Mouse (Mus musculus) embryonic stem cell, embryonic (primary cell): ENCODE data around the gene Hist2h3b.

ENCODE experiments used
- CTCF ChIA-PET, 4 experiments: fragments of 300-600 bp in 2 of 4; fragments of 350-600 bp in 2 of 4; sonication (Branson Sonifier 250); formaldehyde crosslinking; loops; one replicate each; lab custom pipeline; 2022; ENCODE audit warnings: inconsistent platforms in 2 of 4; lab: Charles Lee
- POLR2A ChIA-PET, 4 experiments: fragments of 300-600 bp in 2 of 4; fragments of 350-600 bp in 2 of 4; sonication (Branson Sonifier 250); formaldehyde crosslinking; loops; one replicate each; lab custom pipeline; 2022; ENCODE audit warnings: antibody characterized with exemption in 4 of 4, inconsistent platforms in 1 of 4; lab: Charles Lee

The Hist2h3b gene

GRCm38 (mm10) chr3:96268051-96268775, at the start of gene Hist2h3b:
Gene Hist2h3b, plus strand, starts transcription at chr3:96268654.
- ChIA-PET CTCF (interaction anchor here in 3 of 4 experiments (1.0 to 3.3 kb wide), 4 partner anchors 10 to 202 kb away, joined by 3 to 55 read pairs (median 12); no protein-coding TSS in a partner anchor), POLR2A (interaction anchor here (0.5 to 5.5 kb wide), 76 partner anchors 9 to 333 kb away, joined by 3 to 196 read pairs (median 8); partner anchors contain the start of genes Bola1 (in 4 of the 4), Hist2h2ab (in 4 of the 4), Hist2h2aa1 (in 3 of the 4) and Hist2h2ac (in 3 of the 4))

DNA sequence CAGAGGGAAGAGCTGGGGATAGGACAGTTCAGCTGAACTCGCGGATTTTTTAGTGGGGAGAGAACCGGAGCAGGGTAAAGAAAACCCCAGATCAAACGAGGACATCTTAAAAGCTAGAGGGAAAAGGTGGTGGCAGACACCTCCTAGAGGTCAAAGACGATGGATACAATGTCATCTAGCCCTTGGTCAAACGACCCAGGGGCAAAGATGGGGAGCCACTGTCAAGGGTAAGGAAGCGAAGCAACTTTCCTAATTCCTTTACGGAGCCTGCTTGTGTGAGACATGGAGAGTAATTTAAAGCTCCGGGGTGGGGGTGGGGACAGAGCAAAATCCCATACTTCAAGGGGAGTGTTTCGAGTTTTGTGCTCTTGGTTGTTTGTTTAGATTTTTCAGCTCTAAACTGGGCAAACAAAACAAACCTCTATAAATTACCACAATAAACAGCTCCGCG, 49.2 kb upstream of the Hist2h3b start:
- CTCF ChIA-PET, result interaction anchor here (0.5 to 2.2 kb wide), 17 partner anchors 9 to 500 kb away, joined by 3 to 17 read pairs (median 5); partner anchors contain the start of genes Hist2h4 (in 2 of the 4) and Hist2h2bb (in 1 of the 4)
- POLR2A ChIA-PET, result interaction anchor here (0.6 to 15.1 kb wide), 127 partner anchors 8 to 1909 kb away, joined by 3 to 457 read pairs (median 7); partner anchors contain the start of genes Hist2h2bb (in 4 of the 4), Hist2h3b (in 4 of the 4), Hist2h4 (in 4 of the 4) and Hist2h2aa1 (in 3 of the 4)

GRCm38 (mm10) chr3:96219661-96220130, 48.8 kb upstream of the Hist2h3b start, which contains the start of the genes Bola1 and Hist2h2ab:
Gene Bola1, minus strand, starts transcription at chr3:96219709.
Gene Hist2h2ab, plus strand, starts transcription at chr3:96219865.
- ChIA-PET POLR2A (interaction anchor here (0.5 to 15.1 kb wide), 132 partner anchors 8 to 1206 kb away, joined by 3 to 457 read pairs (median 6); partner anchors contain the start of genes Hist2h2bb (in 4 of the 4), Hist2h3b (in 4 of the 4), Hist2h4 (in 4 of the 4) and Hist2h2aa1 (in 3 of the 4)), CTCF (interaction anchor here (0.5 to 2.2 kb wide), 17 partner anchors 9 to 499 kb away, joined by 3 to 17 read pairs (median 5); partner anchors contain the start of genes Hist2h4 (in 2 of the 4) and Hist2h2bb (in 1 of the 4))

DNA sequence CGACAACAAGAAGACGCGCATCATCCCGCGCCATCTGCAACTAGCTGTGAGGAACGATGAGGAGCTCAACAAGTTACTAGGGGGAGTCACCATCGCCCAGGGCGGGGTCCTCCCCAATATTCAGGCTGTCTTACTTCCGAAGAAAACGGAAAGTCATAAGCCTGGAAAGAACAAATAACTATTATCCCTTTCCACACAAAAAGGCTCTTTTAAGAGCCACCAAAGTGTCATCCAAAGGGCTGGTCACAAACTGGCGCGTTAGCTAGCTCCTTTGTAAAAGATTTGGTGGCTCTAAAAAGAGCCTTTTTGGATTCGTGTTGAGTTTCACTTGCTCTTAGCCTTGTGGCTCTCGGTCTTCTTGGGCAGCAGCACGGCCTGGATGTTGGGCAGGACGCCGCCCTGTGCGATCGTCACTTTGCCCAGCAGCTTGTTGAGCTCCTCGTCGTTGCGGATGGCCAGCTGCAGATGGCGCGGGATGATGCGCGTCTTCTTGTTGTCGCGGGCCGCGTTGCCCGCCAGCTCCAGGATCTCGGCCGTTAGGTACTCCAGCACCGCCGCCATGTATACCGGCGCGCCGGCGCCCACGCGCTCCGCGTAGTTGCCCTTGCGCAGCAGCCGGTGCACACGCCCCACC, 48.2 kb upstream of the Hist2h3b start:
- POLR2A ChIA-PET, result interaction anchor here (0.5 to 15.1 kb wide), 158 partner anchors 8 to 1207 kb away, joined by 3 to 457 read pairs (median 5); partner anchors contain the start of genes Hist2h2bb (in 4 of the 4), Hist2h4 (in 4 of the 4), Hist2h2aa1 (in 3 of the 4) and Hist2h3b (in 3 of the 4)
- CTCF ChIA-PET, result interaction anchor here (0.9 to 2.2 kb wide), 16 partner anchors 10 to 220 kb away, joined by 3 to 17 read pairs (median 4); partner anchors contain the start of genes Hist2h2bb (in 1 of the 4) and Hist2h4 (in 1 of the 4)

GRCm38 (mm10) chr3:96220765-96221639, 47.5 kb upstream of the Hist2h3b start, which contains the start of the genes Hist2h2ac and Hist2h2be:
Gene Hist2h2ac, minus strand, starts transcription at chr3:96220880.
Gene Hist2h2be, plus strand, starts transcription at chr3:96221119.
- CTCF ChIA-PET, result interaction anchor here (0.6 to 2.2 kb wide), 13 partner anchors 12 to 1142 kb away, joined by 3 to 14 read pairs (median 4); no protein-coding TSS in a partner anchor
- POLR2A ChIA-PET, result interaction anchor here (0.6 to 15.1 kb wide), 129 partner anchors 8 to 546 kb away, joined by 3 to 457 read pairs (median 5); partner anchors contain the start of genes Hist2h2bb (in 4 of the 4), Hist2h4 (in 4 of the 4), Hist2h2aa1 (in 3 of the 4) and Hist2h3b (in 3 of the 4)

- ChIA-PET POLR2A (interaction anchor here (0.6 to 15.1 kb wide), 74 partner anchors 8 to 505 kb away, joined by 3 to 457 read pairs (median 12); partner anchors contain the start of genes Hist2h2bb (in 4 of the 4), Hist2h4 (in 4 of the 4), Hist2h3b (in 3 of the 4) and Hist2h2aa1 (in 2 of the 4)), CTCF (interaction anchor here (0.6 to 1.5 kb wide), 8 partner anchors 12 to 1142 kb away, joined by 3 to 8 read pairs (median 4); no protein-coding TSS in a partner anchor)
Observed at GRCm38 (mm10) chr3:96221640-96222038, 46.8 kb upstream of the Hist2h3b start.

GRCm38 (mm10) chr3:96222774-96223173, 45.7 kb upstream of the Hist2h3b start:
- POLR2A ChIA-PET, result interaction anchor here (0.6 to 15.1 kb wide), 16 partner anchors 10 to 289 kb away, joined by 3 to 457 read pairs (median 76); partner anchors contain the start of genes Hist2h4 (in 2 of the 4), Hist2h2aa1 (in 1 of the 4), Hist2h2aa2 (in 1 of the 4) and Hist2h2bb (in 1 of the 4)

GRCm38 (mm10) chr3:96225421-96225820, 43.0 kb upstream of the Hist2h3b start:
- ChIA-PET POLR2A (interaction anchor here in 3 of 4 experiments (0.6 to 15.1 kb wide), 18 partner anchors 7 to 115 kb away, joined by 3 to 457 read pairs (median 5); partner anchors contain the start of genes Hist2h2bb (in 2 of the 3), Hist2h4 (in 2 of the 3) and Hist2h2aa1 (in 1 of the 3)), CTCF (no interaction called here)

More at GRCm38 (mm10) chr3:96222774-96223173, 45.7 kb upstream of the Hist2h3b start:
- CTCF ChIA-PET, result interaction anchor here in 3 of 4 experiments (0.5 to 1.2 kb wide), 3 partner anchors 12 to 317 kb away, joined by 3 to 7 read pairs (median 5); no protein-coding TSS in a partner anchor

GRCm38 (mm10) chr3:96226695-96227648, 41.5 kb upstream of the Hist2h3b start:
- CTCF ChIA-PET, result interaction anchor here in 2 of 4 experiments (0.6 to 0.8 kb wide), 2 partner anchors 18 to 316 kb away, joined by 3 read pairs; no protein-coding TSS in a partner anchor
- POLR2A ChIA-PET, result interaction anchor here in 3 of 4 experiments (0.6 to 15.1 kb wide), 25 partner anchors 5 to 161 kb away, joined by 3 to 457 read pairs (median 3); partner anchors contain the start of genes Bola1 (in 3 of the 3), Hist2h2ab (in 3 of the 3), Hist2h2aa1 (in 1 of the 3) and Hist2h2ac (in 1 of the 3)

DNA sequence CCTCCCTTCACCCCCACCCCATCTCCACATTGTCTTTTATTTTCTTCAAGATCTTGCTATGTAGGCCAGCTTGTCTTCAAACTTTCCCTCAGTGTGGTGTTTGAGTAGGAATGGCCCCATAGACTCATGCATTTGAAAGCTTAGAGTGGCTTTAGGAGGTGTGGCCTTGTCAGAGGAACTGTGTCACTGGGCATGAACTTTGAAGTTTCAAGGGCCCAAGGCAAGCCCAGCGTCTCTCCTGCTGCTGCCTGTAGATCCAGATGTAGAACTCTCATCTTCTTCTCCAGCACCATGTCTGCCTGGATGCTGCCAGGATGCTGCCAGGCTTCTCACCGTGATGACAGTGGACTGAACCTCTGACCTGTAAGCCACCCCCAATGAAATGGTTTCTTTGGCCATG, 39.6 kb upstream of the Hist2h3b start:
- CTCF ChIA-PET, result interaction anchor here in 1 of 4 experiments (0.7 kb wide), 1 partner anchor 9 kb away, joined by 3 read pairs; no protein-coding TSS in a partner anchor
- POLR2A ChIA-PET, result interaction anchor here (1.1 to 15.1 kb wide), 14 partner anchors 4 to 171 kb away, joined by 3 to 457 read pairs (median 5); partner anchors contain the start of genes Bola1 (in 4 of the 4), Hist2h2ab (in 4 of the 4), Hist2h2ac (in 3 of the 4) and Hist2h2be (in 3 of the 4)

- ChIA-PET POLR2A (interaction anchor here (0.6 to 12.2 kb wide), 5 partner anchors 8 to 34 kb away, joined by 3 to 457 read pairs (median 5); partner anchors contain the start of genes Bola1 (in 2 of the 4), Hist2h2ab (in 2 of the 4), Hist2h2ac (in 2 of the 4) and Hist2h2be (in 2 of the 4)), CTCF (no interaction called here)
Observed at GRCm38 (mm10) chr3:96230404-96230803, 38.0 kb upstream of the Hist2h3b start.

- POLR2A ChIA-PET, result interaction anchor here (0.9 to 12.2 kb wide), 7 partner anchors 9 to 38 kb away, joined by 3 to 457 read pairs (median 4); partner anchors contain the start of genes Hist2h2ac (in 3 of the 4), Hist2h2be (in 3 of the 4), Bola1 (in 2 of the 4) and Hist2h2ab (in 2 of the 4)
- CTCF ChIA-PET, result no interaction called here
Observed at GRCm38 (mm10) chr3:96230910-96231757, 37.3 kb upstream of the Hist2h3b start.

DNA sequence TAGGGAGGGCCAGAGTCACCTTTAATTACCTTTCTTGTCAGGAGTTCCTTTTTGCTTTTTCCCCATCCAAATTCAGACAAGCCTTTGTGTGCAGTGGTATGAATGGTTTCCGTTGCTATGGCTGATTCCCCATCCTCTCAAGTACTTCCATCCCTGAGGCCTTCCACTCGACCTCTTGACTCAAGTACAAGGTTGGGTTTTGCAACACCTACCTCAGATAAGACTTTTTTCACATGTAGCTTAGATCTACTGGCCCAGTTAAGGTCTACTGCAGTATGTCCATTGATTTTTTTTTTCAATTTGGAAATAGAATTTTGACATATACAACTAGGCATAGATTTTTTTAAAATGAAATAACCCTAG, 36.7 kb upstream of the Hist2h3b start:
- CTCF ChIA-PET, result no interaction called here
- POLR2A ChIA-PET, result interaction anchor here in 3 of 4 experiments (0.9 to 12.2 kb wide), 7 partner anchors 7 to 38 kb away, joined by 3 to 457 read pairs (median 4); partner anchors contain the start of genes Hist2h2ac (in 3 of the 3), Hist2h2be (in 3 of the 3), Bola1 (in 2 of the 3) and Hist2h2ab (in 2 of the 3)
